ENCODE assay signal across 8 mouse cellular contexts in the genomic region with DNA sequence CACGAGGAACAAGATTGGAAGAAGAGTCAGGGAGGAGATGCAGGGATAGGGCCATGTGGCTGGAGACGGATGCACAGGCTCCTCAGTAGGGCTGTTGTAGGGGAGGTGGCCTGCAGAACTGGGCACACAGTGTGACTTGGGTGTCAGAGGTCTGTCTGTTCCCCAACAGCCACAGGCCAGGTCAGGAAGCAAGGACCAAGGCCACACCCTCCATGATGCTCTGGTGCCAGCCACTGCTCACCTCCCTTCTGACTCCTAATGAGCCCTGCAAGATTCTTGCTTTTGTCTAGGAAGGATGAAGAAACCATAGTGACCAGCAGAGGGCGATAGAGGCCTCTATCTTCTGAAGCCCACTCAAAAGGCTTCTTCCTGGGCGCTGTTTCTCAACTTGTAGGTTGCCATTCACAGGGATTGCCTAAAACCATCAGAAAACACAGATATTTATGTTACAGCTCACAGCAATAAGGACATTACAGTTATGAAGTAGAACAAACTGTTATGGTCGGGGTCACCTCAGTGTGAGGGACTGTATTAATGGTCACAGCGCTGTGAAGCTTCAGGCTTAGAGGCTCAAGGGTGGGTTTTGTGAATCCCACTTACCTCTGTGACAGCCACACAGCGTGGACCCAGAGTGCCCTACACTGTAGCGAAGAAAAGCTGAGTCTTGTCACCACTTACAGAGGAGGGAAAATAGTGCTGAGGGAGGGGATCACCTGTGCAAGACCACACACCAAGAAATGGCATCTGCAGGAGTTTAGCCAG. TPM values are rescaled to one million over a fixed set of nuclear protein-coding genes. Genes with fewer than 3 reads are reported as not detected.
DNase-seq lines count a peak whose midpoint lies in the region; ATAC-seq and TF ChIP-seq lines count a peak whose summit lies in the region.

No protein-coding gene starts in this region.

- WGBS in lung, adult 2 months, result 67% methylated on average over 8 of the region's 8 CpGs

- H3K9me3 ChIP-seq in E14TG2a.4 (ENCODE audit: low read length), result no peaks in the 10 kb centered on the region

- no peak for TF ChIP-seq POLR2A in lung, adult 2 months (IDR thresholded peaks at IDR 0.05; ENCODE audit: borderline replicate concordance, extremely low read depth, low read depth, low read length)

- H3K36me3 ChIP-seq in E14TG2a.4 (ENCODE audit: insufficient read depth, low read length), result peaks cover 93% of the 10 kb centered on the region

- peak; percentile 39; the same call in 1 of the 2 replicates for ATAC-seq in frontal cortex, adult (ENCODE audit: low TSS enrichment)
- ATAC-seq in neutrophil, adult 5-6 weeks (ENCODE audit: extremely low read depth, insufficient number of reproducible peaks, low FRiP score, poor library complexity, severe bottlenecking), result peak; percentile 53; the same call in 1 of the 2 replicates

- peak; percentile 68 for TF ChIP-seq CTCF in E14TG2a.4 (conservative IDR thresholded peaks at IDR 0.05; ENCODE audit: low read length)
- no peak; the same call in 1 of the 2 replicates for TF ChIP-seq CTCF in lung, adult 2 months (IDR thresholded peaks at IDR 0.05; ENCODE audit: insufficient read depth, low read length)

- DNase-seq in 3T3-L1 (ENCODE audit: low read depth, low spot score), result peak; percentile 94
- DNase-seq in cerebellum, adult 9-11 months, result peak; percentile 79
- peak; percentile 64 for DNase-seq in kidney, adult 9 months
- peak; percentile 30 for DNase-seq in lung, adult 2 months
- DNase-seq in urinary bladder, postnatal 36 days (ENCODE audit: low spot score in 2 of 2), result no peak

- H3K4me3 ChIP-seq in E14TG2a.4 (replicated peaks; ENCODE audit: low read length), result no peak overlapping the region
- no peak overlapping the region for H3K4me3 ChIP-seq in lung, adult 2 months (replicated peaks; ENCODE audit: extremely low read depth, low read depth, low read length)

- H3K27me3 ChIP-seq in E14TG2a.4 (ENCODE audit: insufficient read depth, low read length), result no peaks in the 10 kb centered on the region

- H3K4me1 ChIP-seq in E14TG2a.4 (replicated peaks; ENCODE audit: low read depth, low read length), result peaks cover 68% of the 10 kb centered on the region
- no peaks in the 10 kb centered on the region for H3K4me1 ChIP-seq in lung, adult 2 months (ENCODE audit: control insufficient read depth, insufficient read depth, low read length)

RNA-seq across cellular contexts. Expression of a gene that starts 23.6 kb away (rescaled TPM):
- 0.08 TPM in 1 of 2 replicates, not detected in the other for polyA plus RNA-seq in lung, adult 2 months (2012; rRNA removed)
- total RNA-seq in neutrophil, adult 5-6 weeks (2017), result 0.23 TPM in 1 of 2 replicates, not detected in the other

Comparison
In these comparisons a context has a peak if more than half of its experiments do, and no peak if none do; other contexts are left out.
1. DNase-seq: peak in 3T3-L1 (single experiment), cerebellum, adult 9-11 months (single experiment), kidney, adult 9 months (single experiment) and lung, adult 2 months (single experiment); none in urinary bladder, postnatal 36 days (0 of 2).